Mouse (Mus musculus) E14TG2a.4 (cell line): ENCODE measurements around the gene Dbn1.

Experiments
- CTCF ChIP-seq: conservative IDR thresholded peaks from 2 replicates; pipeline ENCODE4 v1.5.1; 2014; ENCODE audit warnings: low read length
- POU5F1 ChIP-seq: IDR thresholded peaks from 2 replicates; pipeline ENCODE4 v1.6.1; 2014; ENCODE audit warnings: low read length, borderline replicate concordance

- TF ChIP-seq CTCF (no peak), POU5F1 (no peak)
Observed at GRCm38 (mm10) chr13:55470372-55470771, 17.5 kb downstream of the Dbn1 start.
